Mouse (Mus musculus) right cerebral cortex, postnatal 25 days (tissue): ENCODE results near the gene Rpl39l.
"Not testable (repeated sequence)": the region's sequence is repeated elsewhere in the genome, so short reads cannot be mapped to it uniquely, and the experiment has no call there.

ENCODE experiments used
- DNase-seq: peaks from one replicate; pipeline ENCODE4 v3.0.0; 2022

Rpl39l gene

DNA sequence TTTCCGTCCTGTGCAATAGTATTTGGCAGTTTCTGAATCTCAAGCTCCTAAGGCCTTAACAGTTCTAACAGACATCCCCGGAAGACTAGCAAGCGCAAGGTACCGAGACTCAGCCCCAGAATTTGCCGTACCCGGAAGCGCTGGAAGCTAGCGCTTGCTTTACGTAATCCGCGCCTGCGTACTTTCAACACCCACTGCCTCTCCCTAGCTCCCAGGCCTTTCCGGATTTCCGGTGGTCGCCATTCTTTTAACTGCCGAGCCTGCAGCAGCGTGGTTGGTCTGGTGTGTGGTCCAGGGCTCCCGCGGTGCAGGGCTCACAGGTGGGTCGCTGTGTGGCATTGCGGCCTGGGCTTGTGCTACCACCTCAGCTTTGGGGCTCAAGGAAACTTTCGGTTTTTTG lies at the start of gene Rpl39l:
Rpl39l (plus strand) TSS at position 222 of the 400 bp plus-strand sequence.
- DNase-seq = no peak

DNA sequence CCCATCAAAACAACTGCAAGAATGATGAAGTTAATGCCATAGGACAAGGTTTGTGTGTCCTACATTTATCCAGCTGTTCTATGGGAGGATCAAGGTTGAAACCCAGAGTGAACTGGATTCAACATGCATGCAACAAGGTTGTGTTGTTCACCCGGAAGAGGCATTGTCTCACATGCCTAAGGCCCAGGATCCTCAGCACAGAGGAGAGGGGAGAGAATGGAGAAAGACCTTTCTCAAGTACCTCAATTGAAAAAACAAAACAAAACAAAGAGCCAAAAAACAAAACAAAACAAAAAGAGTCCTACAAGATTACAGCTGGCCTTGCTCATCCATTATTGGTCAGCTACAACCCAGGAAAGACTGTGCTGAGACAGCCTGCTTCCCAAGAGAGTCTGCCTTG lies 42.4 kb upstream of the Rpl39l start:
- DNase-seq = no peak

DNA sequence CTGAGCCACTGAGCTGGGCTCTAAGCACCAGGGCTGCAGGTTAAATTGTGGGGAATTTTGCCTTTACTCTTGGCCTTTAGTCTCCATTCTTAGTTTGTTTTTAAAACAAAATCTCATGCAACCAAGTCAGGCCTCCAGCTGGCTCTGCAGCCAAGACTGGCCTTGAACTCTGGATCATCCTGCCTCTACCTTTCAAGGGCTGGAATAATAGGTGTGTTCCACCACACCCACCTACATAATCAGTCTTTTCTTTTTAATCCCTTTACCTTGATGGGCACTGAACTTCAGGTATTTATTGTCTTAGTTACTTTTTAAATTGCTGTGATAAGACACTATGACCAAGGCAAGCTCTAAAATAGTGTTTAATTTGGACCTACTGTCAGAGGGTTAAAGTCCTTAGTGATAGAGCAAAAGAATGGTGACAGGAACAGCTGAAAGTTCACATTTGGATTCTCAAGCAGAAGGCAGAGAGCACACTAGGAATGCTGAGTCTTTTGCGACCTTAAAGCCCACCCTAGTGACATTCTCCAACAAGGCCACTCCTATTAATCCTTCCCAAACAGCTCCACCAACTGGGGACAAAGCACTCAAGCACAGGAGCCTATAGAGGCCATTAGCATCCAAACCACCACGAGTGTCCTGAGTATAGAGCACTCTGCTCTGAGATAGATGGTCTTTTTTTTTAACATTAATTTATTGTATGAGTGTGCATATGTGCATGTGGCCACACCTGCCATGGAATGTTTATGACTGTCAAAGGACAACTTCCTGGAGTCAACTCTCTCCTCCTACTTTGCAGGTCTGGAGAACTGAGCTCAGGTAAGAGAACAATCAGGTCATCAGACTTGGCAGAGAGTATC lies 40.7 kb upstream of the Rpl39l start:
- DNase-seq = no peak

DNA sequence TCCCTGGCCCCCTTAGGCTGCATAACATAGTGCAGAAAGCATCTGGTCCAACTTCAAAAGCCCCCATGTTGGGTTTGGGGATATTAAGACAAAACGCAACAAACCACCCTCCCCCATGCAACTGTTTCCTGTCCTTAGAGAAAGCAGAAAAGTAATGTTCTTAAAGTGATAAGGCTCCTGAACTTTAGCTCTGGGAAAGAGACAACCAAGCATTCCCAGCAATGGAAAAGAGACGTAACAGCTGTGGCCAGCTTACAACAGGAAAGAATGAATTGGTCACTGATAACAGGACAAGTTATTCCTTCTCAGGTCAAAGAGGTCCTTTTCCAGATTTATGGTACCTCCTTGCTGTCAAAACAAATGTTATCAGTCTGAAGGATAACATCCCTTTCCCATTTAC lies 26.9 kb upstream of the Rpl39l start:
- DNase-seq = no peak

DNA sequence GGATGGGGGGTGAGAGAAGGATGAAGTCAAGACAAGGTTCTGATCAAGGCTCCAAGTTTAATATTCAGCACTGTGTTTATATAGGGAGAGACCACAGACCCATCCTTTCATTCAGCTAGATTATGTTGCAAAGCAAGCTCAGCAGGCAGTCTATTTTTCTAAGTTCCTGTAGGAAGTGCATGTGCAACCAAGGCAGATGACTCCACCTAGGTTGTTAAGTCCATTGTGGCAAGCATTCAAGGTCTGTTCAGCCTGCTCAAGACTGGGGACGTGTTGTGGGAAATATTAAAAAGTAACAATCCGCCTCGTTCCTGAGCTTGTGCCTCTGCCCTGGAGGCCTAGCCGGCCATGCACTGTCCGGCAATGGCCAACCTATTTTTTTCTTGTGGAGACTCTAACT lies 22.6 kb upstream of the Rpl39l start:
- DNase-seq = no peak

DNA sequence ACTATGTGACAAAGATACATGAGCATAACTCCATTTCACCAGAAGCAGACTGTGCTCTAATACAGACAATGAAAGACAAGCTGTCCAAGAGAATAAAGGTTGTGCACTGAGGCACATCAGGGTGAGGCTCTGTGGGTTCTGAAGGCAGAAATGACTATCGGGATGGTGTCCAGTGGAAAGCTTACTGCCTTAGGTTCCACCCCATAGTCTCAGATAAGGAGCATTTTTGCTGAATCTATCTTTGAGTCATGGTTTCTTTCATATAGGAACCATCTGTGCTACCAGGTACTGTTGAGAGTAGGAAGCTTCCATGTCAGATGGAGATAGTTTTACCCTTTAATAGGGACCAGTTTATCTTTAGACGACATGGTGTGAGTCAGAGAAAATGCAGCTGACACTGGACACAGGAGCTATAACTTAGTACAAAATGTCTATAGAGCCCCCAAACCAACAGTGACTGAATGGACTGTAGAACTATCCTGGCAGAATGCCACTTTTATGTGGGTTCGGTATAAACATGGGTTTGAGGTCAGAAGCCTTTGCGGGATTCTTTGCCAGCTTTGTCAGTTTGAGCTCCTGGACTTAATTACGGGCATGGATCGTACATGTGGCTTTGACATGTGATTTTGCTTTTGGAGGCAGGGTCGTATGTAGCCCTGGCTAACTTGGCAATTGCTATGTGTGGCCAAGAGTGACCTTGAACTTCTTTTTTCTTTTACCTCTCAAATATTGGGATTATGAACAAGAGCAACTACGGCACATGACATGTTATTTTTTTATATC lies 712 bp upstream of the Rpl39l start:
- DNase-seq = no peak

DNA sequence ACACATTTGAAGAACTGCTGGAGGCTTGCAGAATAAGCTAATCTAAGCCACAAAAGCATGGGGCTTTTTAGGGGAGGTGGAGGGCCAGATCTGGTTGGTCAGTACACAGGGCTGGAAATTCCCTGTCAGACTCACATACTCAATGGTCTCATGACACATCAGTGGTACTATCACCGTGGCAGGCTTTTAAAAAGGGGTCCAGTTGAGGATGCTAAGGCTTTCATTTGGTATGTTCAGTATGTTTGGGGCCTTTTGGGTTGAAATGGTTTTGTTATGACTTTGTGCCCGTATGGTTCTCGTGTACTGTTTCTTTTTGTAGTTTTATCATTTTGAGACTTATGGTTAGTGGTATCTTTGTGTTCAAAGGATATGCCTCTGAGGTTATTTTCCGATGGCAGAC lies 1.2 kb downstream of the Rpl39l start:
- DNase-seq = no peak

DNA sequence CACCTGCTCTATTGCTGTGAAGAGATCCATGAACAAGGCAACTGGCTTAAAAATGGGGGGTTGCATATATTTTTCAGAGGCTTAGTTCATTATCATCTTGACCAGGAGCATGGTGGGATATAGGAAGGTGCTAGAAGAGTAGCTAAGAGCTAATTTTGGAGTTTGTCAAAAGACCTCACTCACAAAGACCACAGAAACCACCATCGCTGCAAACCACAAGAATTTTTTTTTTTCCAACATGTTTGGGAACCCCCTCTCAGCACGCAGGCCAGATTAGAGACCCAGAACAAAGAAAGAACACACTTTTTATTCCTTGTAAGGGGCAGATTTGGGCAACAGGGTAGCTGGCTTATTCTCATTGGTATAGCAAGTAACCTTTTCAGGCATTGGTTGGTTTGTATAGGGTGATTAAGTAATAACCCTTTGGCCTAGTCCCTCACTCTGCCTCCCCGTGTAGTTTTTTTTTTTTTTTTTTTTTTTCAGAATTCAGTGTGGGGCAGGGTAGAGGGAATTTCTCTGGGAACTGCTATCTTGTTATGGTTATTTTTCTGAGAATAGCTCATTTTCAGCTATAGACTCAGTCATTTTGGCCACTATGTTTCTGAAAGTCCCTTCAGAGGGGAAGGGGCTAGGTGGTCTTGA lies 2.3 kb downstream of the Rpl39l start:
- no peak for DNase-seq

DNA sequence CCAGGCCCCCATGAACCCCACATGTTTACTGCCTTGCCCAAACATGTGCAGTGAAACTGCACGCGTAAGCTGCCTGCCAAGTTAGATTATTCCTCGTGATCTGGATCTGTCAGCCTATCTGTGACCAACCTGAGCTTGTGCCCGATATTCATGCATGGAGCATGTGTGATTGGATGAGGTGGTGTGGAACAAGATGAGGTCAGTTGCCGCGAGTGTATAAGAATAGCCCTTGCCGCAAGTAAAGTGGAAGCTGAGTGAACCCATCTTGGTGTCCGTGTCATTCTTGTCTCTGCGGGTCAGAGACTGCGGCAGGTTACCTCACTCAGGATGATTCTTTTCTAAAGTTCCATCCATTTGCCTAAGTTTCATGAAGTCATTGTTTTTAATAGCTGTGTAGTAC lies 17.4 kb downstream of the Rpl39l start:
- not testable (repeated sequence) for DNase-seq

DNA sequence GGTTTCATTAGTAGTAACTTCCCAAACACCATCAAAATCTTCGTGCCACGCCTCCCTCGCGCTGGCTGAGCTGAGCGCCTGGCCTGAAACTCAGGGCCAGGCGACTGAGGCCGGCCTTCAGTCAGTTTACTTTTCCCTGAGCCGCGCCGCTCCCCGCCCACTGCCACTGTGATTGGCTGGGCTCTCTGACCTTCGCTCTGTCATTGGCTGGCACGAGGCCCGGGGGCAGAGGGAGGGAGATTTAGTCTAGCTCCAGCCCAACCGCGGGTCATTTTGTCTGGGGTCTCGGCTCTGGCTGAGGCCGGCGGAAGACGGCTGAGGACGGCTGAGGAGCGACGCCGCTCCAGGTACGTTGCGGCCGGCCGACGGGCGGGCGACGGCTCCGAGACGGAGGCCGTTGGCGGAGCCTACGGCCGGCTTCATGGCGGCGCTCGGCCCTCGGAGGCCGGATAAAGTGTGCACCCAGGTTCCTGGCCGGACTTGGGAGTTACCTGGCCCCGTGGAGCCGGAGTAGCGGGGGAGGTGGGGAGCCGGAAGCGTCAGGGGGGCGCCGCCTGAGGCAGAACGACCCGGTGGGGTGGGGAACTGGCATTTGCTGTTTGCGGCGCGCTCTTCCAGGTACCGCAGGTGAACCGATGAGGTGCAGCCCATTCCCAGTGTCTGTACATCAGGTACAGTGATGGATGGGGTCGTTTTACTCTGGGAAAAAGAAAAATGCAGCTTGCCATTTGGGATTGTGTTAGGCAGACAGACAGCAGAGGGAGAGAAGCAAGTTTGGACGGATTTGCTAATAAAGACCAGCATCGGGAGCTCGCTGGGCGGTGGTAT lies 22.9 kb downstream of the Rpl39l start, which contains the start of gene Atf7ip2:
Atf7ip2 (plus strand) TSS at position 34 of the 828 bp plus-strand sequence.
- peak; percentile 68 for DNase-seq

DNA sequence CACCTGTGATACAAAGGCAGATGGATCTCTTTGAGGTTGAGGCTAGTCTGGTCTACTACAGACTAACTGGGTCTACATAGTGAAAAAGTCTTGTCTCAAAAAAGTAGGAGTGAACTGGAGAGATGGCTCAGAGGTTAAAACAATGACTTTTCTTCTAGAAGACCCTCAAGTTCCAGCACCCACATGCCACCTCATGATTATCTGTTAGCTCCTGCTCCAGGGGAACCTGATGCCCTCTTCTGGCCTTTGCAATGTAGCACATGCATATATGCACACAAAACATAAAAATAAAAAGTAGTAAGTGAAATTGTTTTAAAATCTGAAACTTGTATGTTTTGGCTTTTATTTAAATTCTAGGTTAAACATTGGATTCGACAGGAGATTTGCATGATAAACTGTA lies 38.8 kb downstream of the Rpl39l start:
- no peak for DNase-seq

DNA sequence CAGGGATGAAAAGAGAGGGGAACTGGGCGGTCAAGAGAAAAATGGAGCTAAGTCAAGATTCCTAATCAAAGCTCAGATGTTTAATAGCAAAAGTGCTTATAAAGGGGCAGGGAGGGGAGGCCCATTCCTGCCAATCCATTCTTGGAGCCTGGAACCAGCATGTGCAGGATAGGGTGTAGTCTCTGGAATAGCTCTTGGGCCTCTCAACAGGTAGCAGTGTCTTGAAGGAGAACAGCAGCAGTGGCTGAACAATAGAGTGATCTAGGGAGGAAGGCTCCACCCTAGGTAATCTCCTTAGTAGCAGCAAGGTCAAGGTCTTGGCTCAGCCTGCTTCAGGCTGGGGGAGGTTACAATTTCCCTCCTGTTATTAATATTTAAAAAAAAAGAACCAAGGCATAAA lies 46.3 kb downstream of the Rpl39l start:
- DNase-seq = not testable (repeated sequence)

DNA sequence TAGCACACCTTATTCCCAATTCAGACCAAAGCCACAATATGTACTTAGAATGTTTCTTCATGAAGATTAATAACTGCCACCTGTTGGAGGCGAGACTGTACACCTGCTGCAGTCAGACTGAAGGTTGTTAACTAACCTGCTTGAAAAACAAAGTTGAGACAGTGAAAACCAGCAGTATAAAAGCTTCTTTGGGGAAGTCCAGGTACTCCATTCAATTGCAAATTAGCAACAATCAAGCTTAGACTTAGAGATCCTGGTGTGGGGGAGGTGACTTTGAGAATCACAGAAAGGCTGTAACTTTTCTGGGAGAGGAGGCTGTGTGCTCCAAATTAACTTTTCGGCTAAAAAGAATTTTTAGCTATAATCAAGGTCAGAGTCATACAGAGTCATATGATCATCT lies 47.0 kb downstream of the Rpl39l start:
- DNase-seq = not testable (repeated sequence)
